Mouse (Mus musculus) frontal cortex, postnatal 36 days (tissue): ENCODE data around the gene Uhrf1.

Experiments used
- DNase-seq, 2 experiments: peaks; one replicate each; pipeline ENCODE4 v3.0.0; 2022; ENCODE audit warnings: low spot score in 2 of 2

Gene Uhrf1

GRCm38 (mm10) chr17:56300186-56300585 lies 2.9 kb upstream of the Uhrf1 start, which contains the start of gene Arrdc5:
Gene Arrdc5 (minus strand): TSS chr17:56300286.
- DNase-seq: no peak

DNA sequence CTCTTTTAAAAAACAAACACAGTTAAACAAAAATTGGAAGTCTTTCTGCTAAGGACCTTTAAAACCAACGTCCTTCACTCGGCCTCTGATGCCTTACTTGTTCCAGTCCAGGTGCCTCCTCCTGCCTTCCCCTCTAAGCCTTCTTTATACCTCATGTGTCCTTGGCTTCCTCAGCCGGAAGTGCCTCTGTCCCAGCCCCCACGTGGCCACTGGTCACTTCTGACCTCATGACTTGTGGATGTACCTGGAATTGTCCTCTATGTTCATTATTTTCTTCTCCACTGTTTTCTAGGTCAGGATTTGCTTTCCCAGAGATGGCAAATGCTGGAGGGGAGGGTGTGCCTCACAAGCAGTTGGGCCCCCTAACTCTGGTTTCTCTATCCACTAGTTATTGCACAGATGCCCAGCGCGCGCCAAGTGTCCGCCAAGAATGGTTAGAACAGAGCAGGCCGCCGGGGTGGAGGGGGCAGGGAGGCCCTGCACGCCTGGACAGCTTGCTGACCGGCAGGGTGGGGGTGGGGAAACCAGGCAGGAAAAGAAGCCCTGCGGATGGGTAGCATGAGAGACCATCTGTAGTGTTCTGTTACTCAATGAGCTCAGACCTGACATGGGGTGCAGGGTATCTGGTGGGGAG lies 641 bp upstream of the Uhrf1 start:
- DNase-seq: no peak

DNA sequence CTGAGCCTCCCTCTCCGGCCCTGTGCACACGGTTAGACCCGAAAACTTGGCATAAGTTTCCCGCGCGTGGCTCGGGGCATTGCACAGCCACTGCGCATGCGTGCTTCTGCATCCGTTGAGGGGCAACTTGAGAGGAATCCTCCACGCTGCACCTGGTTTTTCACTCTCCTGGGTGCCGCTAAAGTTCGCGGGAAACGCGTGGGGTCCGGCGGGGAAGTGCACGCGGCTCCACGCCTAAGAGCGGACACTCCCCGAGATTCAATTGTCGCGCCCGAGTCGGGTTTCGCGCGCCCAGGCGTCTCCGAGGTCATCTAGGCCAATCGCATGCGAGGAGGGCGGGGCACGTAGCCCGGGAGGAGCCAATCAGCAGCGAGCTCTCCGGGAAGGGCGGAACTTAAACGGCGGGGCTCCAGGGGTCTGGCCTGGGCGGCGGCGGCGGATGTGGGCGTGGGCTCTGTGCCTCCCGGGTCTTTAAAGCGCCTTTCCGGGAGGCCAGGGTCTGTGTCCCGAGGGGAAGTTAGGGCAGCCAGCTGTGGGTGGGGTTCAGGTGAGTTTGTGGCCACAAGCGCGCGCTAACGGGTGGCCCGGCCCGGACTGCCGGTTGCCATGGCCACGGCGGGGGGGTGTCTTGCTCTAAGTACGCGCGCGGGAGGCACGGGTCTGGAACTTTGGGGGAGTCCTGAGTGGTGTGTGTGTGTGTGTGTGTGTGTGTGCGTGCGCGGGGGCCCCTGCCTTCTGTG lies 896 bp downstream of the Uhrf1 start:
- DNase-seq: peak; percentile 86 to 89

DNA sequence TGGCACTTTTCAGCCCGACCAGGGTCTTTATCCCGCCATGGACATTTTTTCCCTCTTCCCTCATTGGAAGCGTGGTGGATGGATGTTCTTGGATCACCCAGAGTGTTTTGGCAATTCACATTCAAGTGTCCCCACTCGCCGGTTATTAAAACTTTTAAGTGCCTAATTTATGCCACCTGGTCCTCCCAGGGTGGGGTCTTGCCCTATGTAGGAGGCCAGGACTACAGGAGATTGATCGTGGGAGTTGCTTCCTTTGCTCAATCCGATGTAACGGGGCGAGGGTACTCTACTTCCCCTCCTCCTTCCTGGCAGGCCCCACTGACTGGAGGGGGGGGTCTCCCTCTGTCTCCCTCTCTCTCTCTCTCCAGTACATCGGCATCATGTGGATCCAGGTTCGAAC lies 1.6 kb downstream of the Uhrf1 start:
- DNase-seq: no peak

DNA sequence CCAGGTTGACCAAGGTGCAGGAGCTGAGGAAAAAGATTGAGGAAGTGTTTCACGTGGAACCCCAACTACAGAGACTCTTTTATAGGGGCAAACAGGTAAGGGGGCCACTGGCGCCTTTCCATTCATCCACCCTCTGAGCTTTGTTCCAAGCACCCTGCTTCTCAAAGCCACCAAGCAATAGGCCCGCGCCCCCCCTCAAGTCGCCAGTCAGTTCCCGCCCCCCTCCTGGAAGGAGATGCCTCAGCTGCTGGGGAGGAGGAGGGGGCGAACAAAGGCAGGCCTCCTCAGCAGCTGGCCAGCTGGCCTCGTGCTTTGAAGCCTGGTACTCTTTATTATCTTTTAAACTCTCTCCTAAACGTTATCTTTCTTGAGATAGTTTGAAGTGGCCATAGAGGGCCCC lies 2.0 kb downstream of the Uhrf1 start:
- no peak for DNase-seq

DNA sequence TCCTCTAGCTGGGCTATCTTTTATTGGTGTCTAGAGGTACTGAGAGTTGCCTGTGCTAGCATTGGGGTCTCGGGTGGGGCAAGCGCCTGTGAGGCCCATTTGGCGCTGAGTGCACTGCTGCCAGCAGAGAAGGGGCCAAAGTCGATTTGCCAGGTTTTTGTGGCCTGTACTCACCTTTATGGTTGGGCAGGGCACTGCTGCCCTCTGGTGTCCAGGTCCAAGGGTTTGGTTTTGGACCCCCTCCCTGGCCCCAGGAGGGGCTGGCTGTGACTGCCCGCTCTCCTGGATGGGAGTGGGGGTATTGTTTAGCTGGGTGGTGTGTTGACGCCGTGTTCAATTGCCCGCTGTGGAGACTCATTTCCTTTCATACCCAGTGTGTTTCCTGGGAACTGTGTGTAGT lies 2.7 kb downstream of the Uhrf1 start:
- no peak for DNase-seq

DNA sequence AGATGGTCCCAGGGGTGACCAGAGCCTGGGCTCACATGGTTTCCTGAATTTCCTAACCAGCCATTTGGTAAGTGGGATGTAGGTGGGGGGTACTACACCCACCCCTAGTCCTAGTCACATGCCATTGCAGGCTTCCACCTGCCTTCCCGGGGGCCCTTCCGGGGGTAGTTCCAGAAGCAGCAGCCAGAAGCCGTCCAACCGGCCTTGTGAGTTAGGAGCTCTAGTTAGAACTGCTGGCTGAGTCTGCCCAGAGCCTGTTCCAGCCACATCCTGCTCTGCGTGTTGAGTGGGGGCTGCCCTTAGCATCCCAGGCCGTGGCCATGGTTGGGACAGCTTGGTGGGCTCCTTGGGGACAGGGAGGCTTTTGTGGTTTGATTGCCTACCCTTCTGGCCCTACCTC lies 5.0 kb downstream of the Uhrf1 start:
- no peak for DNase-seq

DNA sequence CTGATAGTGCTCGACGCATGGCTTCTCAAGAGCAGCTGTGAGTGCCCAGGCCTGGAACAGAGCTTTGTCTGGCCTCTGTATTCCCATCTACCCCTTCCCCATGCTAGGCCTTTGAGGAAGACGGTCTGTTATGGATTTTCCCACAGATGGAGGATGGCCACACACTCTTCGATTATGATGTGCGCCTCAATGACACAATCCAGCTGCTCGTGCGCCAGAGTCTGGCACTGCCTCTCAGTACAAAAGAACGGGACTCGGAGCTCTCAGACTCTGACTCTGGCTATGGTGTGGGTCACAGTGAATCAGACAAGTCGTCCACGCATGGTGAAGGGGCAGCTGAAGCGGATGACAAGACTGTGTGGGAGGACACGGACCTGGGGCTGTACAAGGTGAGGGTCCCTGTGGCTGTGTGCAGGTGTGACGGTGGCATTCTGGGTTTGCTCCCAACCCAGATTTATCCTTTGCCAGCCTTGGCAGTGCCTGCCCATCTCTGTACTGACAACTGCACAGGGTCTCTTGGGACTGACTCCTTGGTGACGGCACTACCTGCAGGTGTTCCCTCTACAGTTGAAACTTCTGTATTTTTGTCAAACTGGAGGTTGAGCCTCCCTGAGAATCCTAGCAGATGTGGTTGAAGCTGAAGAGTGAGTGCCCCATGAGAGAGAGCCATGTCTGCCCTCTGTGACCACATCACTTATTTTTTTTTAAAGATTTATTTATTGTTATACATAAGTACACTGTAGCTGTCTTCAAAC lies 6.2 kb downstream of the Uhrf1 start:
- DNase-seq: no peak

- no peak for DNase-seq
These were observed 21.3 kb downstream of the Uhrf1 start for GRCm38 (mm10) chr17:56324419-56324818.

- DNase-seq: peak; percentile 99
These were observed 22.5 kb downstream of the Uhrf1 start, which contains the start of gene Kdm4b for GRCm38 (mm10) chr17:56325450-56326152. Gene Kdm4b (plus strand): TSS chr17:56326062.

GRCm38 (mm10) chr17:56326153-56327147 lies 23.3 kb downstream of the Uhrf1 start:
- peak in 1 of 2 experiments; percentile 34 for DNase-seq

- no peak for DNase-seq
These were observed 26.1 kb downstream of the Uhrf1 start for GRCm38 (mm10) chr17:56329267-56329666.

DNA sequence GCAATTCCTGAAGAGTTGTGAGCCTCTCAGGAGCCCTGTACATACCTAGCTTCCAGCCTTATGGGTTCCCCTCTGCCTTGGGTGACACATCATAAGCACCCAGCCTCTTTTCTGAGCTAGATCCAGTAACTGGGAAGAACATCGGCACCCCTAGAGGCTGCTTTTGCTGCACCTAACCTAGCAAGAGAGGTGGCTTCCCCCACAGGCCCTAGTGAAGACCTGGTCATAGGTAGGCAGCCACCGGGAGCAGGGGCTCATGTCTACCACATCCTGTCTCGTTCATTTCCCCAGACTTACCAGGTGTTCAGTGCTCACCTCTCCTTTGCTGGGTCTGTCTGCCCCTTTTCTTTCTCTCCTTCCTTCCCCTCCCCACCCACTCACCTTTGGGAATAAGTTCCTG lies 27.2 kb downstream of the Uhrf1 start:
- DNase-seq: no peak

- DNase-seq: no peak
These were observed 28.1 kb downstream of the Uhrf1 start for GRCm38 (mm10) chr17:56331256-56331655.

DNA sequence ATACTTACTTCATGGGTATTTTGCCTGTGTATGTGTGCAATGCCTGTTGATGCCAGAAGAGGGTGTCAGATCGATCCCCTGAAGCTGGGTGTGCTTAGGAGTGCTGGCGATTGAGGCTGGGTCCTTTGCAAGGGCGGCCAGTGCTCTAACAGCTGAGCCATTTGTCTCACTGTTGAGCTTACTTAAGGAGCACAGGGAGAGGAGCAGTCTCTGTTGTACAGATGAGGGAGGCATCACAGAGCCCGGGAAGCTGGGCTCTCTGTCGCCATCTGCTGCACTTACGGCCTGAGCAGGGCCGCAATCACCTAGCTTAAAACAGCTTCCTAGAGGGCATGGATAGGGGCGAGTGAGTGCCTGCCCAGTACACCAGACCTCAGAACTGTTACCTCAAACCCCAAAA lies 29.9 kb downstream of the Uhrf1 start:
- DNase-seq: no peak

DNA sequence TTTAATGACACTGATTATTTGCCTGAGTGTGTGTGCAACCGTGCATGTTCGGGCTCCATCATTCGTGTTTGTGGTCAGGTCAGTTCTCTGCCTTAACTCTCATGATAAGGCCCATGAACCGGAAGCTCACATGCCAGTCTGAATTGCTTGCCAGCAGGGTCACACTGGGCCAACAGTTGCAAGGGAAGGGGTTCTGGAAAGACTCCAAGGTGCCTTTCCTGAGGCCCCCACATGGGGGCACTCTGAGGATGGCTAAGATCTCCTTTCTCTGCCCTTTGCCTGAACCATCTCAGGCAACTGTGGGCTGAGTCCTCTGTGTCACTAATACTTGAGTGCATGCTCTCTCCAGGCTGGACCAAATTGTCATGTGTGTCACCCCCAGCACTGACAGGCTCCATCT lies 34.1 kb downstream of the Uhrf1 start:
- DNase-seq: peak in 1 of 2 experiments; percentile 52

GRCm38 (mm10) chr17:56337791-56338190 lies 34.7 kb downstream of the Uhrf1 start:
- no peak for DNase-seq

DNA sequence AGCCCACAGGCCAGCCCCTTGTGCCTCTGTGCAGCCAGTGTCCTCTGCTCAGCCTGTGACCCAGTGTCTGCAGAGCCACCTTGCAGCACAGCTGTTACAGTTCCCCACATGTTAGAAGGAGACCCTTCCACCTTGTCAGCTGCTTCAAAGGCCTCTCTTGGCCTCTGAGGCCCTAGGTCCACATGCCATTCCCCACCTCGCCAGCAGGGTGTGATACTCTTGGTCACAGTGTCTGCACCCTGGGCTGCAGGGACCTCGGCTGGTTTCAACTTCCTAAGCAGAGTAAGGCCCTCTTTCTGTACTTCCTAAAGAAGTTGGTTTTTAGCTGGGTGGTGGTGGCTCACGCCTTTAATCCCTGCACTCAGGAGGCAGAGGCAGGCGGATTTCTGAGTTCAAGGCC lies 35.8 kb downstream of the Uhrf1 start:
- no peak for DNase-seq

DNA sequence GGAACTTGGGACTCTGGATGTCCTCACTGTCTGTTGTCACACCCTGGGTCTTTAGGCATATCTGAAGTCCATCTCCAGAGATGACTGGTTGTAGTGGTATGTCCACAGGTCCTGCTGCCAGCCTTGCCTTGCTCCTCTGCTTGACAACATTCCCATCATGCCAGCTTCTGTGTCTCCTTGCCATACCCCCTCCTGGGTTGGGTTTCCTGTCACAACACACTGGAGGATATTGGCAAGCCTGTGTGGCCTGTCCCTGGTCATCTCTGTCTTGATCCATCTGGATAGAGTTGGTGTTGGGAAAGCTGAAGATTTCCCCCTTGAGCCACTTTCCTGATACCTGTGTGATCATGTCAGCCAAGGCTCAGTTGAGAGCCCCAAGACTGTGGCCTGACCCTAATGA lies 37.6 kb downstream of the Uhrf1 start:
- DNase-seq: no peak

DNA sequence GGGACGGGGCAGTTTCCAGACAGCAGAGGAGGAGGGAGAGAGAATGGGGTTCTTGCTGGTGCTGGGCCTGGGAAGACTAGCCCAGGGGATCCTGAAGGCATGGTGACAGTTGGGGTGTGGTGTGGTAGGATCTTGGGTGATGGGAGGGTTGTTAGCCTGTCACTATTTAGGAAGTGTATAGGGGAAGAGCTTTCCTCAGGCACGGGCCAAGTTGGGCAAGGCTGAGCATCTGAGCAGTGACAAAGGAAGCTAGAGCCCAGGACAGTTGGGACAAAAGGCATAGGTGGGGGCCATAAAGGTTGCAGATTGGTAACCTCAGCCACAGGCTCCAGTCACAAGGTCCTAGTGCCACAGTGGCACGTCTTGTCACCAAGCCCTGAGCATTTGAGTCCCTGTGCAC lies 40.3 kb downstream of the Uhrf1 start:
- DNase-seq: no peak

GRCm38 (mm10) chr17:56345364-56345763 lies 42.2 kb downstream of the Uhrf1 start:
- DNase-seq: no peak
